Mouse (Mus musculus) erythroblast, embryonic 14.5 days (primary cell): ENCODE results near the gene Txk.

ENCODE experiments used
- GATA1 ChIP-seq: IDR thresholded peaks from 2 replicates; pipeline ENCODE4 v1.6.1; 2012; ENCODE audit warnings: low read length, inconsistent platforms, mixed read lengths
- TAL1 ChIP-seq: IDR thresholded peaks from 3 replicates; pipeline ENCODE4 v1.6.1; 2012; ENCODE audit warnings: low read length, inconsistent platforms, mixed read lengths

- TF ChIP-seq TAL1 = no peak
- no peak for TF ChIP-seq GATA1
Observed at GRCm38 (mm10) chr5:72646996-72647395, 105.6 kb downstream of the Txk start.
